In the genomic region with DNA sequence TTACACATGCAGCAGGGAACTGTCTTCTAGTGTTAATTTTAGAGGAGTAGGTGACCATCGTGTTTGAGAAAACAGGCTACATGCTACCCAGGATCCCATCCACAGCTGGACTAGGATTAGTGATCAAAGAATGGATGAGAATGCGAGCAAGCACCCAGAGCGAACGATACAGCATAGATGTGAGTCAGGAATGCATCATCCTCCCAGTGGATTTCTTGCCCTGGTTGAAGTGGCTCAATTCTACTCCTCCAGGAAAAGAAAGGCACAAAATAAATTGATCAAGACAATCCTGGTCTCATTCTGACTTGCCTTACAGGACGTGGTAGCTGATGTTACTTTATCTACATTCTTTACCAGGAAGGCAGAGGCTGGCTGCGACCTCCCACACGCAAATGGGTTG, we compare ENCODE assay signal across 8 mouse cellular contexts. TPM values are rescaled to one million over a fixed set of nuclear protein-coding genes. Genes with fewer than 3 reads are reported as not detected.
DNase-seq lines count a peak whose midpoint lies in the region; ATAC-seq and TF ChIP-seq lines count a peak whose summit lies in the region.

A gene (plus strand): TSS at position 255 of the 400 bp plus-strand sequence.

- no peak for TF ChIP-seq CTCF in liver, adult 2 months (IDR thresholded peaks at IDR 0.05; ENCODE audit: low read depth, low read length)
- no peak for TF ChIP-seq CTCF in forebrain, postnatal 0 days (IDR thresholded peaks at IDR 0.05; ENCODE audit: low read depth)

- H3K27me3 ChIP-seq in liver, adult 2 months (ENCODE audit: control insufficient read depth, insufficient read depth, low read length), result no peaks in the 10 kb centered on the region
- H3K27me3 ChIP-seq in forebrain, postnatal 0 days (ENCODE audit: insufficient read depth, low read length), result no peaks in the 10 kb centered on the region
- H3K27me3 ChIP-seq in limb, embryonic 10.5 days (ENCODE audit: low read depth, poor library complexity, severe bottlenecking), result no peaks in the 10 kb centered on the region
- no peaks in the 10 kb centered on the region for H3K27me3 ChIP-seq in neural tube, embryonic 14.5 days (ENCODE audit: control insufficient read depth, insufficient read depth, low read length)

- H3K79me2 ChIP-seq in liver, adult 2 months (ENCODE audit: control insufficient read depth, insufficient read depth, low read length), result peaks cover 18% of the 10 kb centered on the region

- peaks cover 7% of the 10 kb centered on the region; the same call in 1 of the 2 replicates for H3K36me3 ChIP-seq in liver, adult 2 months (ENCODE audit: control insufficient read depth, insufficient read depth, low read length)
- peaks cover 8% of the 10 kb centered on the region for H3K36me3 ChIP-seq in forebrain, postnatal 0 days (ENCODE audit: insufficient read depth)
- H3K36me3 ChIP-seq in limb, embryonic 10.5 days, result peaks cover 7% of the 10 kb centered on the region
- no peaks in the 10 kb centered on the region for H3K36me3 ChIP-seq in neural tube, embryonic 14.5 days (ENCODE audit: control insufficient read depth, insufficient read depth, low read length)

- H3K4me2 ChIP-seq in forebrain, postnatal 0 days (ENCODE audit: low read depth), result peak within 1 kb of the TSS; percentile 78
- peak within 1 kb of the TSS; percentile 79 for H3K4me2 ChIP-seq in neural tube, embryonic 14.5 days (ENCODE audit: low read depth, low read length)

- H3K4me3 ChIP-seq in liver, adult 2 months (ENCODE audit: insufficient read depth, low read depth, low read length), result peak within 1 kb of the TSS; percentile 99
- H3K4me3 ChIP-seq in forebrain, postnatal 0 days (ENCODE audit: low read depth, low read length), result peak within 1 kb of the TSS; percentile 89
- peak within 1 kb of the TSS; percentile 97 for H3K4me3 ChIP-seq in limb, embryonic 10.5 days
- peak within 1 kb of the TSS; percentile 67 for H3K4me3 ChIP-seq in neural tube, embryonic 14.5 days (ENCODE audit: low read depth, low read length)

- WGBS in liver, adult 2 months, result 74% methylated on average over 7 of the region's 7 CpGs
- 71% methylated on average over 7 of the region's 7 CpGs for WGBS in forebrain, postnatal 0 days
- WGBS in limb, embryonic 10.5 days, result 76% methylated on average over 7 of the region's 7 CpGs
- WGBS in neural tube, embryonic 14.5 days, result 72% methylated on average over 7 of the region's 7 CpGs

- H3K4me1 ChIP-seq in liver, adult 2 months (ENCODE audit: control insufficient read depth, insufficient read depth, low read length), result peaks cover 8% of the 10 kb centered on the region
- peaks cover 17% of the 10 kb centered on the region for H3K4me1 ChIP-seq in forebrain, postnatal 0 days (ENCODE audit: insufficient read depth)
- peaks cover 18% of the 10 kb centered on the region for H3K4me1 ChIP-seq in limb, embryonic 10.5 days
- H3K4me1 ChIP-seq in neural tube, embryonic 14.5 days (ENCODE audit: control insufficient read depth, insufficient read depth, low read length), result peaks cover 13% of the 10 kb centered on the region

- H3K27ac ChIP-seq in liver, adult 2 months (replicated peaks; ENCODE audit: insufficient read depth, low read depth, low read length), result peak within 1 kb of the TSS; percentile 96
- peak within 1 kb of the TSS; percentile 94 for H3K27ac ChIP-seq in forebrain, postnatal 0 days (ENCODE audit: low read depth, low read length)
- peak within 1 kb of the TSS; percentile 88 for H3K27ac ChIP-seq in limb, embryonic 10.5 days
- H3K27ac ChIP-seq in neural tube, embryonic 14.5 days (ENCODE audit: low read depth, low read length), result peak within 1 kb of the TSS; percentile 75

- no peak for TF ChIP-seq POLR2A in liver, adult 2 months (IDR thresholded peaks at IDR 0.05; ENCODE audit: extremely low read depth, insufficient read depth, low read length)

- H3K9me3 ChIP-seq in forebrain, postnatal 0 days (ENCODE audit: low read length), result no peaks in the 10 kb centered on the region
- H3K9me3 ChIP-seq in limb, embryonic 10.5 days (replicated peaks), result no peaks in the 10 kb centered on the region
- H3K9me3 ChIP-seq in neural tube, embryonic 14.5 days (ENCODE audit: control insufficient read depth, low read length), result no peaks in the 10 kb centered on the region

- ATAC-seq in forebrain, postnatal 0 days, result no peak
- ATAC-seq in neural tube, embryonic 14.5 days (ENCODE audit: low read depth), result no peak

- no peak for DNase-seq in liver, adult 2 months (ENCODE audit: extremely low read depth, low read depth, low spot score)
- DNase-seq in liver, result no peak
- DNase-seq in adrenal gland, postnatal 25 days, result no peak
- no peak for DNase-seq in forebrain, postnatal 0 days
- DNase-seq in limb, embryonic 10.5 days (ENCODE audit: low spot score), result no peak
- no peak for DNase-seq in urinary bladder, postnatal 10 days (ENCODE audit: low spot score)
- no peak for DNase-seq in right cerebral cortex, postnatal 10 days (ENCODE audit: low spot score in 2 of 2)

- H3K9ac ChIP-seq in liver, adult 2 months (ENCODE audit: low read depth, low read length), result peak within 1 kb of the TSS; percentile 96
- H3K9ac ChIP-seq in forebrain, postnatal 0 days, result peak within 1 kb of the TSS; percentile 92
- peak within 1 kb of the TSS; percentile 70 for H3K9ac ChIP-seq in neural tube, embryonic 14.5 days (replicated peaks; ENCODE audit: low read depth, low read length)

RNA-seq across cellular contexts. Expression of the gene that starts here (rescaled TPM):
- 8.8 and 9.6 TPM in 2 replicates for total RNA-seq in liver, adult 2 months (2014; rRNA removed)
- polyA plus RNA-seq in liver, adult 2 months (2012; rRNA removed), result 6.1 and 7.0 TPM in 2 replicates
- 19.7 and 24.5 TPM in 2 replicates for total RNA-seq in adrenal gland, postnatal 25 days (2021)
- total RNA-seq in forebrain, postnatal 0 days (2014; rRNA removed), result 17.1 and 29.6 TPM in 2 replicates
- polyA plus RNA-seq in forebrain, postnatal 0 days (2015; fragmentation: Nextera tagmentation; extraction: Ambion mirVana), result 9.0 and 11.3 TPM in 2 replicates
- polyA plus RNA-seq in limb, embryonic 10.5 days (2016; fragmentation: Nextera tagmentation; extraction: Ambion mirVana), result 17.9 and 21.1 TPM in 2 replicates
- polyA plus RNA-seq in neural tube, embryonic 14.5 days (2014; fragmentation: Nextera tagmentation; extraction: Ambion mirVana), result 17.8 and 20.2 TPM in 2 replicates
